ENCODE assay signal across 8 mouse cellular contexts in genomic region chr13:21786899-21787629, GRCm38 (mm10). TPM values are rescaled to one million over a fixed set of nuclear protein-coding genes. Genes with fewer than 3 reads are reported as not detected.
A peak's percentile ranks its signal among the peaks of the same experiment; 100 is the strongest.
DNase-seq lines count a peak whose midpoint lies in the region; ATAC-seq lines count a peak whose summit lies in the region.
"Not testable (repeated sequence)": the region's sequence is repeated elsewhere in the genome, so short reads cannot be mapped to it uniquely, and the experiment has no call there.

Hist1h2an (minus strand) TSS chr13:21787218.
Hist1h2bp (plus strand) TSS chr13:21787461.

- intact Hi-C loops in gastrocnemius, postnatal 14 days (cut with DNase I; ENCODE audit: low total_unique reads); left cerebral cortex, postnatal 10 days (cut with DNase I): not testable (repeated sequence)

- DNase-seq in adrenal gland, adult (ENCODE audit: inconsistent age in 2 of 2, low spot score in 1 of 2) = peak; percentile 91 to 98
- peak; percentile 98 for DNase-seq in embryo, embryonic 10.5 days (ENCODE audit: low spot score)
- DNase-seq in gastrocnemius, postnatal 14 days = peak; percentile 75
- DNase-seq in left cerebral cortex, postnatal 10 days (ENCODE audit: extremely low spot score in 1 of 2, low spot score in 2 of 2) = peak; percentile 87 to 99
- peak; percentile 86 for DNase-seq in right cerebral cortex, postnatal 25 days
- peak; percentile 79 to 81 for DNase-seq in urinary bladder, postnatal 4 days (ENCODE audit: low spot score in 2 of 2)

- peak; percentile 90 for ATAC-seq in inflammation-experienced regulatory T-cells, adult 6 months
- peak; percentile 82 for ATAC-seq in megakaryocyte-erythroid progenitor cell, adult 5-6 weeks (replicated peaks; ENCODE audit: low FRiP score, low TSS enrichment, poor library complexity, severe bottlenecking)

RNA-seq across cellular contexts. Expression of gene Hist1h2an, which starts in this region (rescaled TPM):
- 10 to 100 TPM in 1 of 2 experiments, 1 to 10 TPM in 1; 7.8 to 10.7 TPM for total RNA-seq in gastrocnemius, postnatal 14 days (2021)
- polyA plus RNA-seq in inflammation-experienced regulatory T-cells, adult 6 months (2017; shearing (Covaris generic)) = 1 to 10 TPM in 1 of 3 experiments, not detected in 2; 3.5 TPM
- 1 to 10 TPM; 5.2 to 6.1 TPM for total RNA-seq in left cerebral cortex, postnatal 10 days (2021)
- 4.6 and 28.8 TPM in 2 replicates for total RNA-seq in megakaryocyte-erythroid progenitor cell, adult 5-6 weeks (2014; fragmentation: Nextera tagmentation)
- 538 and 611 TPM in 2 replicates for total RNA-seq in megakaryocyte-erythroid progenitor cell, adult 5-6 weeks (2017)

RNA-seq across cellular contexts. Expression of gene Hist1h2bp, which starts in this region (rescaled TPM):
- 10 to 100 TPM; 32.1 to 32.8 TPM for total RNA-seq in gastrocnemius, postnatal 14 days (2021)
- 1 to 10 TPM; 1.6 to 3.6 (median 3.0) TPM for polyA plus RNA-seq in inflammation-experienced regulatory T-cells, adult 6 months (2017; shearing (Covaris generic))
- 10 to 100 TPM; 16.5 to 17.0 TPM for total RNA-seq in left cerebral cortex, postnatal 10 days (2021)
- total RNA-seq in megakaryocyte-erythroid progenitor cell, adult 5-6 weeks (2014; fragmentation: Nextera tagmentation) = 19.6 and 62.9 TPM in 2 replicates
- 33.7 and 54.7 TPM in 2 replicates for total RNA-seq in megakaryocyte-erythroid progenitor cell, adult 5-6 weeks (2017)

Comparison
In these comparisons a context has a peak if more than half of its experiments do, and no peak if none do; other contexts are left out.
1. Peak in every context shown above with its lines: DNase-seq and ATAC-seq.